Mouse (Mus musculus): ENCODE measurements around the gene Slc35b4. TPM values are rescaled to one million over a fixed set of nuclear protein-coding genes. Genes with fewer than 3 reads are reported as not detected.

Slc35b4 gene
- polyA plus RNA-seq (2014; fragmentation: Nextera tagmentation; extraction: Ambion mirVana), result 49.4 and 52.1 TPM in 2 replicates

DNA sequence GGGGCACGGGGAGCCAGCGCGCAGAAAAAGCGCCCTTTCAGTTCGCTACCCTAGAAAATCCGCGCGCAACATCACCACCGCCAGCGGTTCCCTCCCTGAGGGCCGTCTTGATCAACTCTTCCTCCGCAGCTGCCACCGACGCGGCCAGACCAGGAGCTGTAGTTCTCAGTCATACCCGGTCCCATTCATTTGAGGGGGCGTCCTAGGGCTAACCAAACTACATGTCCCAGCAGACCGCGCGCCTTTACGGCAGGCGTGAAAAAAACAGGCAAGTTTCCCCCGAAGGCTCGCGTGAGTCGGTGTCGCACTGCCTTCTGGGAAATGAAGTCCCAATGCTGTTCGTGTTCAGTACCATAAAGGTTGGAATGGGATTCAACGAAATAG is at the start of gene Slc35b4:
Slc35b4 (minus strand) TSS at position 248 of the 384 bp plus-strand sequence.
- peak within 1 kb of the TSS; percentile 70 for H3K9ac ChIP-seq (ENCODE audit: low read length)
- under 1% methylated on average over 29 of the region's 29 CpGs for WGBS
- DNase-seq (ENCODE audit: low spot score), result peak; percentile 92

DNA sequence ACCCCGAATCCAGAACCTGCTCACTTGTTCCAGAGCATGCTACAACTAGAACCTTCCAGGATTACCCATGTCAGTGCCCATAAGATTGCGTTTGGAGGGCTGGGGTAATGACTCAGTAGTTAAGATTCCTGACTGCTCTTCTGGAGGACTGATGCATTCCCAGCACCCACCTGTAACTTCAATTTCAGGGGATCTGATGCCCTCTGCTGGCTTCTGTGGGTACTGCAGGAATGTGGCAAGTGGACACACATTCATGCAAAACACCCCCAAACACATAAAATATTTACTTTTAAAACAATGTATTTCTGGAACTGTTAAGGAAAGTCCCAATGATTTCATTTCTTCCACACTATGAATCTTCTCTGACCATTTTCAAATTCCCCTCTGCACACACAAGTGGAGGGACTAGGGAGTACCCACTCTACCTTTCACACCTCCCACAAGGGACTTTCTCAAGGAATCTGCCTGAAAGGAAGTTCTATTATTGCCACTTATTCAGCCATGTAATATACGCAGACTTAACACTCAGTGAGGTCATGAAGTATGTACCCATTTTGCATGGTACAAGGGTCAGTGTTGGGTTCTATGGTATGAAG is 48.2 kb upstream of the Slc35b4 start:
- H3K36me3 ChIP-seq (ENCODE audit: control insufficient read depth, insufficient read depth, low read length), result no peaks in the 10 kb centered on the region
- DNase-seq (ENCODE audit: low spot score), result no peak
- H3K9me3 ChIP-seq (ENCODE audit: control insufficient read depth, low read length), result no peaks in the 10 kb centered on the region
- 91% methylated on average over 3 of the region's 3 CpGs for WGBS
- H3K4me1 ChIP-seq (replicated peaks; ENCODE audit: control insufficient read depth, insufficient read depth, low read length), result no peaks in the 10 kb centered on the region
- no peak overlapping the region for H3K4me3 ChIP-seq (ENCODE audit: low read depth, low read length)
- H3K4me2 ChIP-seq (ENCODE audit: low read length), result no peak overlapping the region
- no peak overlapping the region for H3K27ac ChIP-seq (ENCODE audit: low read depth)
- no peak overlapping the region for H3K9ac ChIP-seq (ENCODE audit: low read length)
- no peak for ATAC-seq (replicated peaks; ENCODE audit: low FRiP score, low TSS enrichment, low read depth)
- no peaks in the 10 kb centered on the region for H3K27me3 ChIP-seq (replicated peaks; ENCODE audit: control insufficient read depth, insufficient read depth, low read length)

More for the DNA sequence above, at the start of gene Slc35b4:
- ATAC-seq (replicated peaks; ENCODE audit: low FRiP score, low TSS enrichment, low read depth), result peak; percentile 98
- H3K9me3 ChIP-seq (ENCODE audit: control insufficient read depth, low read length), result no peaks in the 10 kb centered on the region
- peak within 1 kb of the TSS; percentile 73 for H3K27ac ChIP-seq (ENCODE audit: low read depth)
- H3K27me3 ChIP-seq (replicated peaks; ENCODE audit: control insufficient read depth, insufficient read depth, low read length), result no peaks in the 10 kb centered on the region
- peak within 1 kb of the TSS; percentile 72 for H3K4me2 ChIP-seq (ENCODE audit: low read length)
- peaks cover 10% of the 10 kb centered on the region for H3K4me1 ChIP-seq (replicated peaks; ENCODE audit: control insufficient read depth, insufficient read depth, low read length)
- no peaks in the 10 kb centered on the region for H3K36me3 ChIP-seq (ENCODE audit: control insufficient read depth, insufficient read depth, low read length)
- peak within 1 kb of the TSS; percentile 86 for H3K4me3 ChIP-seq (ENCODE audit: low read depth, low read length)

DNA sequence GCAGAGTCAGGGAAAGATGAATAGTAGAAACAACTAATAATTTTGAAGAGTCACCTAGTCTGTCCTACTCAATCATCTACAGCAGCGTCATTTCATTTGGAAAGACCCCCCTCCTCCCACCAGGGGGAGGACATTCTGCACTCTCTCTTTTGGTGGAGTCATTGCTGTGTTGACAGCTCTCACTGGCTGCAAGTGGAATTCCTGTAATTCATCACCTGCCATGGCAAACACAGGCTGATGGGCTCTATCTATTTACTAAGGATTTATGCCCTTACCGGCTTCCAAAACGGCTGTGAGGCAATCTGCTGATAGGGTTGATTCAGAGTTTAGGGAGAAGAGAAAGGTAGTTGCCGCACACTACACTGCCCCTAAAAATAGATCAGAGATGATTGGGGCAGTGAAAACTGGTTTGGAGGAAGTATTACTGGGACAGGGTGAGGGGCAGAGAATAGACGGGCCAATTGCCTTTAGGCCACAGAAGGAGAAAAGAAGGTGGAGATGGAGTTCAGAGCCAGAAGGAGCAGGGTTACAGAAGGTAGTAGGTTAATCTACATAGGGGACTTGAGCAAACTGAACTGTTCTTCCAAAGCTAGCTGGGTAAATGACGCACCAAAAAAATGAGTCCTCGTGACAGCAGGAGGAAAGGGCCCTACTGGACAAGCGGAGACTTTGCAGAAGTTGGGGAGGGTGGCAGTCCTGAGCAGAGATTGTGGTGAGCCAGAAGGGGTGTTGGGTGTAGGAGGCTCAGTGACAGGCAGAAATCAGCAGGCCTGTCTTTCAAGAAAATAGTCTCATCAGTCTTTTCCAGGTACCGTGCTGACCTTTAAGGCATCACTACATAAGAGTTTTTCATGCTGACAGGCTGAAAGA is 39.8 kb upstream of the Slc35b4 start:
- Histone ChIP-seq H3K9me3 (ENCODE audit: control insufficient read depth, low read length) (no peaks in the 10 kb centered on the region), H3K36me3 (ENCODE audit: control insufficient read depth, insufficient read depth, low read length) (no peaks in the 10 kb centered on the region), H3K4me1 (replicated peaks; ENCODE audit: control insufficient read depth, insufficient read depth, low read length) (no peaks in the 10 kb centered on the region), H3K27ac (ENCODE audit: low read depth) (no peak overlapping the region), H3K4me3 (ENCODE audit: low read depth, low read length) (no peak overlapping the region), H3K4me2 (ENCODE audit: low read length) (no peak overlapping the region), H3K9ac (ENCODE audit: low read length) (no peak overlapping the region), H3K27me3 (replicated peaks; ENCODE audit: control insufficient read depth, insufficient read depth, low read length) (no peaks in the 10 kb centered on the region)
- WGBS, result 28% methylated on average over 9 of the region's 9 CpGs
- no peak for DNase-seq (ENCODE audit: low spot score)
- ATAC-seq (replicated peaks; ENCODE audit: low FRiP score, low TSS enrichment, low read depth), result no peak

DNA sequence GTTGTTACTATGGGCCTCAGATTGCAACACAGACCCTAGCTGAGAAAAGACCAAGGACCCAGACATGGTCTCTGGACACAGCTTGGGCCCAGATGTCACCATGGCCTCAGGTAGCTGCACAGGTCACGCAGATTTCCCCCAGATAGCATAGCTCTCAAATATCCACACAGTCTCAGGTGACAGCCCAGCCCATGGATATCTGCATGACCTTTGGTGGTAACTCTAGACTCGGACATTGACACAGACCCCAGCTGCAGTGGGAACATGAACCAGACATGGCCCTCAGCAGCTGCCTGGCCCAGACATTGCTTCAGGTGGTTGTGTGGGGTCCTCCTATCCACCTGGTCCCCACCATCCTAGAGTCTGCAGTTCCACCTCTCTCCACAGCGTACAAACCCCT is 28.8 kb upstream of the Slc35b4 start:
- no peaks in the 10 kb centered on the region for H3K27me3 ChIP-seq (replicated peaks; ENCODE audit: control insufficient read depth, insufficient read depth, low read length)
- H3K9me3 ChIP-seq (ENCODE audit: control insufficient read depth, low read length), result no peaks in the 10 kb centered on the region
- no peak overlapping the region for H3K4me3 ChIP-seq (ENCODE audit: low read depth, low read length)
- H3K27ac ChIP-seq (ENCODE audit: low read depth), result no peak overlapping the region
- ATAC-seq (replicated peaks; ENCODE audit: low FRiP score, low TSS enrichment, low read depth) (no peak), DNase-seq (ENCODE audit: low spot score) (no peak)
- no peak overlapping the region for H3K9ac ChIP-seq (ENCODE audit: low read length)
- no peak overlapping the region for H3K4me2 ChIP-seq (ENCODE audit: low read length)
- H3K4me1 ChIP-seq (replicated peaks; ENCODE audit: control insufficient read depth, insufficient read depth, low read length), result no peaks in the 10 kb centered on the region
- WGBS, result 91% methylated on average over 3 of the region's 3 CpGs
- H3K36me3 ChIP-seq (ENCODE audit: control insufficient read depth, insufficient read depth, low read length), result no peaks in the 10 kb centered on the region

DNA sequence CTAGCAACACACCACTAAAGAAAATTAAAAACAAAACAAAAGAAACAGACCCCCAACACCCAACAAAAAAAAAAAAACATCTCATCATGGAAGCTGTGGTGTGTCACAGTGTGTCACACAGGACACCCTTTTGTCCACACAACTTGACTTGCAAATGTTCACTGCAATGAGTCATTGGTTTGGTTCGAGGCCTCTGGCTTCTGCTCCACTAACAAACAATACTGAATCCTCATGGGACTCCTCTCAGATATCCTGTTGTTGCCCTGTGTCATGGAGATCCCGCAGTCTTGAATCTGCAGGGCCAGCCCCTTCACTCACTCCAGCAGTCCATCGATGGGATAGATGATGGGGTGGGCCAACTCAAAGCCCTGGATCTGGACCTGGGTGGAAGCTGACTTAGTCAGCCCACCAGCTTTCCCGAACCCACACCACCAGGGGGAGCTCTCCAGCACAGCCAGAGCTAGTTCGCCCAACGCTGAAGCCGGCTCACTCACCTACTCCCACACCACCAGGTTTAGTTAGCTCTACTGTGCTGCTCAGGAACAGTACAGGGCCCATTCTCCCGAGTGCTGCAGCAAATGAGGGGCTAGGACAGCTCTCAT is 28.2 kb upstream of the Slc35b4 start:
- no peaks in the 10 kb centered on the region for H3K27me3 ChIP-seq (replicated peaks; ENCODE audit: control insufficient read depth, insufficient read depth, low read length)
- H3K9me3 ChIP-seq (ENCODE audit: control insufficient read depth, low read length), result no peaks in the 10 kb centered on the region
- H3K4me3 ChIP-seq (ENCODE audit: low read depth, low read length), result no peak overlapping the region
- H3K4me1 ChIP-seq (replicated peaks; ENCODE audit: control insufficient read depth, insufficient read depth, low read length), result no peaks in the 10 kb centered on the region
- 68% methylated on average over 8 of the region's 8 CpGs for WGBS
- H3K27ac ChIP-seq (ENCODE audit: low read depth), result no peak overlapping the region
- H3K9ac ChIP-seq (ENCODE audit: low read length), result no peak overlapping the region
- ATAC-seq (replicated peaks; ENCODE audit: low FRiP score, low TSS enrichment, low read depth), result no peak
- no peak for DNase-seq (ENCODE audit: low spot score)
- H3K36me3 ChIP-seq (ENCODE audit: control insufficient read depth, insufficient read depth, low read length), result no peaks in the 10 kb centered on the region
- no peak overlapping the region for H3K4me2 ChIP-seq (ENCODE audit: low read length)

DNA sequence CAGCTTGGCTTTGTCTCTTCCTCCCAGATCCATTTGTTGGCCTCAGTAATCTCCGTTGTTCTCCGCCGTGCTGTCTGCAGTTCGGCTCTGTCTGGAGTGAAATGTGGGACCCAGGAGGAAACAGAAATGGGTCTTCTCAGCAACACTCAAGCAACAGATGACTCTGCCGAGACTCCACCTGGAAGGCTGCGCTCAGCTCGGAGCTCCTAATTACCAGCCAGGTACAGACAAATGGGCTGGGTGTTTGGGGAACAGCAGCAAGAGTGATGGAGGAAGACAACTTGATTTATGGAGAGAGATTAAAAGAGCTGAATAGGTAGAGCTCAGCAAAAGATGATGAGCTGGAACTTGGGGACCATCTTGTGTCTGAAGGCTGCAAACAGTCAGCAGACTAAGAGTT is 26.6 kb upstream of the Slc35b4 start:
- no peak overlapping the region for H3K4me3 ChIP-seq (ENCODE audit: low read depth, low read length)
- ATAC-seq (replicated peaks; ENCODE audit: low FRiP score, low TSS enrichment, low read depth) (no peak), DNase-seq (ENCODE audit: low spot score) (no peak)
- no peak overlapping the region for H3K27ac ChIP-seq (ENCODE audit: low read depth)
- H3K27me3 ChIP-seq (replicated peaks; ENCODE audit: control insufficient read depth, insufficient read depth, low read length), result no peaks in the 10 kb centered on the region
- WGBS, result 56% methylated on average over 7 of the region's 7 CpGs
- H3K36me3 ChIP-seq (ENCODE audit: control insufficient read depth, insufficient read depth, low read length), result no peaks in the 10 kb centered on the region
- H3K9ac ChIP-seq (ENCODE audit: low read length), result no peak overlapping the region
- H3K9me3 ChIP-seq (ENCODE audit: control insufficient read depth, low read length), result no peaks in the 10 kb centered on the region
- no peak overlapping the region for H3K4me2 ChIP-seq (ENCODE audit: low read length)
- H3K4me1 ChIP-seq (replicated peaks; ENCODE audit: control insufficient read depth, insufficient read depth, low read length), result no peaks in the 10 kb centered on the region

DNA sequence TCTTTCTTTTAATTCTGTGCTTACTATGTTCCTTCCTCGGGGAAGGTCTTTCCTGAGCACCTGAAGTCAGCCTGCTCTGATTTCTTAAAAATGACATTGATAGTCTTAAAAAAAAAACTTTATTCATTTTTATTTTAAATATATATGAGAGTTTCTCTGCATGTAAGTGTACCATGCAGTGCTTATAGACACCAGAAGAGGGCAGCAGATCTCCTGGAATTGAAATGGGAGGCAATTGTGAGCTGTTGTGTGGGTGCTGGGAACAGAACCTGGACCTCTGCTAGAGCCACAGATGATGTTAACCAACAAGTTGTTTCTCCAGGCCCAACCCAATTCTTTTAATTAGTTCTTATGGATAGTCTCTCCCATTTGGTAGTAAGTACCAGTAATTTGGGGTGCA is 18.1 kb upstream of the Slc35b4 start:
- H3K9ac ChIP-seq (ENCODE audit: low read length), result no peak overlapping the region
- ATAC-seq (replicated peaks; ENCODE audit: low FRiP score, low TSS enrichment, low read depth) (no peak), DNase-seq (ENCODE audit: low spot score) (no peak)
- no peaks in the 10 kb centered on the region for H3K27me3 ChIP-seq (replicated peaks; ENCODE audit: control insufficient read depth, insufficient read depth, low read length)
- no peaks in the 10 kb centered on the region for H3K4me1 ChIP-seq (replicated peaks; ENCODE audit: control insufficient read depth, insufficient read depth, low read length)
- 0 out of 2 replicates have a peak, but pooled peaks cover 3% of the 10 kb centered on the region for H3K9me3 ChIP-seq (ENCODE audit: control insufficient read depth, low read length)
- H3K36me3 ChIP-seq (ENCODE audit: control insufficient read depth, insufficient read depth, low read length), result no peaks in the 10 kb centered on the region
- WGBS, result 89% methylated on average over 1 of the region's 1 CpGs
- H3K27ac ChIP-seq (ENCODE audit: low read depth), result no peak overlapping the region
- no peak overlapping the region for H3K4me2 ChIP-seq (ENCODE audit: low read length)
- H3K4me3 ChIP-seq (ENCODE audit: low read depth, low read length), result no peak overlapping the region

DNA sequence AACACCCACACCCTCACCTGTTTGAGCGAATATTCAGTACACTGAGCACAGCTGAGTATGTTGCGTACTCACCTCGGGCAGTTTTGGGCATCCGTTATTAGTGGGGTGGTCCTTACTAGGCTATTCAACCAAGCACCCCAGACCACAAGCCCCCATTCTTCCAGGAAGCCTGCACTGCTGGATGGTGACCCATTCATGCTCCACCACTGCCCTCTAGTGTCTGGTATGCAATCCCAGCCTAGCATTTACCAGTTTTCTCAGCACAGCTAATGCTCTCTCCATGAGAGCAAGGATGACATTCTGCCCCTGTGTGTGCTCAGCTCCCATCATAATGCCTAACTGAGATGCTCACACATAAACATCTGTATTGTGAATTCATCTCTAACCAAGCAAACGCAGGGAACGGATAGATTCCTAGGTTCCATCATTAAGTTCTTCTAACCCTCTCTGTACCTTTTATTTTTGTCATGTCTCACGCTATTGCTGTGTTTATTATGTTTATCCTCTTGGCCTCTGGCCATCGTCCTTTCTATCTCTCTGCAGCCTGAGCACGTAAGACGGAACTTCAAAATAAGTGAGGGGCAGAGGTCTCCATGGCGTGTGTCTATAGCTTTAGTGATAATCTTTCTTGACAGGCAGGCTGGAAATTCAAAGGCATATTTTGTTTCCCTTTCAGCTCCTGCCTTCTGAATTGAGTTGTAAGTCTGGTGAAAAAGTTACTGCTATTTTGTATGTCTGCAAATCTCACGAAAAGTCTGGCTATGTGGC is 17.0 kb upstream of the Slc35b4 start:
- Histone ChIP-seq H3K4me3 (ENCODE audit: low read depth, low read length) (no peak overlapping the region), H3K36me3 (ENCODE audit: control insufficient read depth, insufficient read depth, low read length) (no peaks in the 10 kb centered on the region), H3K27ac (ENCODE audit: low read depth) (no peak overlapping the region), H3K4me1 (replicated peaks; ENCODE audit: control insufficient read depth, insufficient read depth, low read length) (no peaks in the 10 kb centered on the region), H3K27me3 (replicated peaks; ENCODE audit: control insufficient read depth, insufficient read depth, low read length) (no peaks in the 10 kb centered on the region), H3K9ac (ENCODE audit: low read length) (no peak overlapping the region), H3K9me3 (ENCODE audit: control insufficient read depth, low read length) (0 out of 2 replicates have a peak, but pooled peaks cover 3% of the 10 kb centered on the region), H3K4me2 (ENCODE audit: low read length) (no peak overlapping the region)
- 53% methylated on average over 12 of the region's 12 CpGs for WGBS
- DNase-seq (ENCODE audit: low spot score) (peak; percentile 79), ATAC-seq (replicated peaks; ENCODE audit: low FRiP score, low TSS enrichment, low read depth) (peak; percentile 53; the same call in 1 of the 2 replicates)

All from intestine, embryonic 14.5 days (tissue).